ENCODE assay signal across 10 mouse cellular contexts in genomic region chr12:118842671-118843411, GRCm38 (mm10). TPM values are rescaled to one million over a fixed set of nuclear protein-coding genes. Genes with fewer than 3 reads are reported as not detected.
A peak's percentile ranks its signal among the peaks of the same experiment; 100 is the strongest.
DNase-seq lines count a peak whose midpoint lies in the region; ATAC-seq and TF ChIP-seq lines count a peak whose summit lies in the region.
"Had no signal": no experiment of that assay in that cellular context is flagged by ENCODE, and none has a peak within 500 bp of the region (broad histone marks: within the 10 kb centered on the region; RNA-seq: fewer than 3 reads in every experiment).

No protein-coding gene starts in this region.

- H3K4me1 ChIP-seq in E14TG2a.4 (replicated peaks; ENCODE audit: low read depth, low read length), result peaks cover 58% of the 10 kb centered on the region
- peaks cover 37% of the 10 kb centered on the region for H3K4me1 ChIP-seq in forebrain, embryonic 15.5 days

- 0 out of 2 replicates have a peak overlapping the region, but pooled peaks have one; percentile 9 for H3K27ac ChIP-seq in forebrain, embryonic 15.5 days (replicated peaks)
- H3K27ac ChIP-seq in gastrocnemius, adult 2 months, result no peak overlapping the region
- H3K27ac ChIP-seq: intestine, embryonic 15.5 days had no signal

- H3K4me2 ChIP-seq in forebrain, embryonic 15.5 days (replicated peaks), result peak overlapping the region; percentile 52
- H3K4me2 ChIP-seq: intestine, embryonic 15.5 days had no signal

- peak; percentile 30; the same call in 1 of the 2 replicates for ATAC-seq in forebrain, embryonic 15.5 days (replicated peaks)
- ATAC-seq in megakaryocyte progenitor cell, adult 5-6 weeks (replicated peaks; ENCODE audit: poor library complexity), result peak; percentile 40
- ATAC-seq in inflammation-experienced regulatory T-cells, adult 6 months, result no peak
- ATAC-seq: intestine, embryonic 15.5 days had no signal

- no peaks in the 10 kb centered on the region for H3K36me3 ChIP-seq in E14TG2a.4 (ENCODE audit: insufficient read depth, low read length)
- no peaks in the 10 kb centered on the region for H3K36me3 ChIP-seq in forebrain, embryonic 15.5 days
- H3K36me3 ChIP-seq: intestine, embryonic 15.5 days had no signal

- H3K9ac ChIP-seq in forebrain, embryonic 15.5 days (replicated peaks), result peak overlapping the region; percentile 37
- H3K9ac ChIP-seq: intestine, embryonic 15.5 days had no signal

- no peaks in the 10 kb centered on the region for H3K9me3 ChIP-seq in E14TG2a.4 (ENCODE audit: low read length)
- H3K9me3 ChIP-seq in forebrain, embryonic 15.5 days, result no peaks in the 10 kb centered on the region
- H3K9me3 ChIP-seq: intestine, embryonic 15.5 days had no signal

- intact Hi-C loops in gastrocnemius, adult 2 months (cut with DNase I), result no loop called here

- no peak for TF ChIP-seq CTCF in E14TG2a.4 (conservative IDR thresholded peaks at IDR 0.05; ENCODE audit: low read length)
- no peak for TF ChIP-seq CTCF in gastrocnemius, adult 2 months (IDR thresholded peaks at IDR 0.05)

- peak; percentile 69 for DNase-seq in ES-CJ7 (ENCODE audit: low read depth, low spot score)
- no peak for DNase-seq in adipocyte (ENCODE audit: low spot score)
- DNase-seq in gastrocnemius, adult 2 months, result no peak
- DNase-seq in right cerebral cortex, adult 18-20 months, result no peak

- peaks cover 84% of the 10 kb centered on the region for H3K27me3 ChIP-seq in E14TG2a.4 (ENCODE audit: insufficient read depth, low read length)
- H3K27me3 ChIP-seq in forebrain, embryonic 15.5 days, result peaks cover 53% of the 10 kb centered on the region

- 1% methylated on average over 33 of the region's 33 CpGs for WGBS in forebrain, embryonic 15.5 days

- peak overlapping the region; percentile 72 for H3K4me3 ChIP-seq in E14TG2a.4 (replicated peaks; ENCODE audit: low read length)
- peak overlapping the region; percentile 33 for H3K4me3 ChIP-seq in forebrain, embryonic 15.5 days
- H3K4me3 ChIP-seq in gastrocnemius, adult 2 months, result no peak overlapping the region
- H3K4me3 ChIP-seq: intestine, embryonic 15.5 days had no signal

RNA-seq across cellular contexts. Expression of gene Sp8, which starts 3.3 kb away (rescaled TPM):
- polyA plus RNA-seq in forebrain, embryonic 15.5 days (2015; fragmentation: Nextera tagmentation; extraction: Ambion mirVana), result 15.4 and 15.8 TPM in 2 replicates
- not detected in 2 replicates for total RNA-seq in megakaryocyte progenitor cell, adult 5-6 weeks (2015)
- total RNA-seq in megakaryocyte progenitor cell, adult 5-6 weeks (2017), result not detected in 2 replicates
- polyA plus RNA-seq in inflammation-experienced regulatory T-cells, adult 6 months (2017; shearing (Covaris generic)), result not detected
- not detected for total RNA-seq in gastrocnemius, adult 2 months (2021)
- polyA plus RNA-seq: intestine, embryonic 15.5 days; liver, embryonic 16.5 days had no signal
